11 mouse cellular contexts compared by ENCODE assay signal in the genomic region with DNA sequence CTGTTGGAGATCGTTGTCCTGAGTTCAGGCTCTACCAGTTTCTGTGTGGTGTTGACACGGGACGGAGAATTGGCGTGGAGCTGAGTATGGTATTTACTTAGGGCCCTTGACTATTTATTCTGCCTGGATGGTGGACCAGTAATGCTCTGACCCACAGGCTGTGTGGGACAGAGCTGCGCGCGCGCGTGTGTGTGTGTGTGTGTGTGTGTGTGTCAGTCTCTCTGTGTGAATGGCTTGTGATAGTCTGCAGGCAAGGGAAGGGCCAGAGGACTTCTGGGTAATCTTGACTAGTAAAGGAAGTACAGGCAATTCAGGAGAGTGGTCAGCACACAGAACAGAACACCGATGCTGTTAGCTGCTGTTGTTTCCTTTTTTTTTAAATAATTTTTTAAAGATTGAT. TPM values are rescaled to one million over a fixed set of nuclear protein-coding genes. Genes with fewer than 3 reads are reported as not detected.
A peak's percentile ranks its signal among the peaks of the same experiment; 100 is the strongest.
DNase-seq lines count a peak whose midpoint lies in the region; ATAC-seq and TF ChIP-seq lines count a peak whose summit lies in the region.
"Had no signal": no experiment of that assay in that cellular context is flagged by ENCODE, and none has a peak within 500 bp of the region (broad histone marks: within the 10 kb centered on the region; RNA-seq: fewer than 3 reads in every experiment).

No protein-coding gene starts in this region.

- no peak for TF ChIP-seq EP300 in heart, postnatal 0 days (IDR thresholded peaks at IDR 0.05; ENCODE audit: low read depth)

- no peaks in the 10 kb centered on the region for H3K9me3 ChIP-seq in heart, postnatal 0 days (replicated peaks; ENCODE audit: control insufficient read depth, low read length)
- 0 out of 2 replicates have a peak, but pooled peaks cover 3% of the 10 kb centered on the region for H3K9me3 ChIP-seq in midbrain, embryonic 12.5 days
- no peaks in the 10 kb centered on the region for H3K9me3 ChIP-seq in midbrain, embryonic 15.5 days
- no peaks in the 10 kb centered on the region for H3K9me3 ChIP-seq in intestine, postnatal 0 days (ENCODE audit: control insufficient read depth)
- no peaks in the 10 kb centered on the region for H3K9me3 ChIP-seq in stomach, embryonic 16.5 days (replicated peaks; ENCODE audit: control insufficient read depth, low read length)
- H3K9me3 ChIP-seq: neural tube, embryonic 13.5 days had no signal

- H3K4me2 ChIP-seq in heart, postnatal 0 days (ENCODE audit: low read depth, low read length): no peak overlapping the region
- H3K4me2 ChIP-seq in midbrain, embryonic 12.5 days (replicated peaks): no peak overlapping the region
- no peak overlapping the region for H3K4me2 ChIP-seq in midbrain, embryonic 15.5 days
- peak overlapping the region; percentile 35; the same call in 1 of the 2 replicates for H3K4me2 ChIP-seq in intestine, postnatal 0 days (replicated peaks; ENCODE audit: low read depth)
- H3K4me2 ChIP-seq in stomach, embryonic 16.5 days (ENCODE audit: low read depth, low read length): peak overlapping the region; percentile 39
- H3K4me2 ChIP-seq: neural tube, embryonic 13.5 days had no signal

- no peak overlapping the region for H3K4me3 ChIP-seq in heart, postnatal 0 days (ENCODE audit: low read depth, low read length)
- H3K4me3 ChIP-seq in midbrain, embryonic 12.5 days: no peak overlapping the region
- H3K4me3 ChIP-seq in midbrain, embryonic 15.5 days: no peak overlapping the region
- no peak overlapping the region for H3K4me3 ChIP-seq in intestine, postnatal 0 days (ENCODE audit: low read depth, low read length)
- no peak overlapping the region for H3K4me3 ChIP-seq in stomach, embryonic 16.5 days (replicated peaks; ENCODE audit: low read length)
- H3K4me3 ChIP-seq: neural tube, embryonic 13.5 days had no signal

- intact Hi-C loops in heart, postnatal 14 days (cut with DNase I): no loop called here

- 85% methylated on average over 10 of the region's 10 CpGs for WGBS in heart, postnatal 0 days
- 90% methylated on average over 10 of the region's 10 CpGs for WGBS in midbrain, embryonic 12.5 days
- WGBS in midbrain, embryonic 15.5 days: 89% methylated on average over 10 of the region's 10 CpGs
- whole genome bisulfite sequencing in intestine, postnatal 0 days: 60% methylated on average over 10 of the region's 10 CpGs
- WGBS in stomach, embryonic 16.5 days: 59% methylated on average over 10 of the region's 10 CpGs

- no peak for TF ChIP-seq CTCF in heart, postnatal 0 days (IDR thresholded peaks at IDR 0.05; ENCODE audit: low read depth)
- TF ChIP-seq CTCF in intestine, postnatal 0 days (IDR thresholded peaks at IDR 0.05; ENCODE audit: low read depth): no peak

- no peak for DNase-seq in heart, postnatal 0 days (ENCODE audit: low spot score)
- DNase-seq in heart, postnatal 14 days: no peak
- no peak for DNase-seq in adrenal gland, postnatal 36 days
- DNase-seq: layer of hippocampus, adult 9-11 months; thymus, adult 18-20 months had no signal

- peaks cover 16% of the 10 kb centered on the region for H3K4me1 ChIP-seq in heart, postnatal 0 days (ENCODE audit: control insufficient read depth, insufficient read depth)
- peaks cover 52% of the 10 kb centered on the region for H3K4me1 ChIP-seq in midbrain, embryonic 12.5 days
- H3K4me1 ChIP-seq in midbrain, embryonic 15.5 days: peaks cover 51% of the 10 kb centered on the region
- peaks cover 16% of the 10 kb centered on the region for H3K4me1 ChIP-seq in intestine, postnatal 0 days (replicated peaks; ENCODE audit: control insufficient read depth, insufficient read depth, low read length)
- H3K4me1 ChIP-seq in stomach, embryonic 16.5 days (ENCODE audit: control insufficient read depth, insufficient read depth, low read length): peaks cover 56% of the 10 kb centered on the region

- H3K9ac ChIP-seq in heart, postnatal 0 days (replicated peaks; ENCODE audit: low read depth, low read length): no peak overlapping the region
- H3K9ac ChIP-seq in midbrain, embryonic 12.5 days (replicated peaks): no peak overlapping the region
- H3K9ac ChIP-seq in midbrain, embryonic 15.5 days: no peak overlapping the region
- no peak overlapping the region for H3K9ac ChIP-seq in intestine, postnatal 0 days (ENCODE audit: low read depth, low read length)
- H3K9ac ChIP-seq in stomach, embryonic 16.5 days (ENCODE audit: low read length): peak overlapping the region; percentile 53
- H3K9ac ChIP-seq: neural tube, embryonic 13.5 days had no signal

- peak overlapping the region; percentile 54 for H3K27ac ChIP-seq in heart, postnatal 0 days (ENCODE audit: low read depth)
- H3K27ac ChIP-seq in midbrain, embryonic 12.5 days (replicated peaks): 0 out of 2 replicates have a peak overlapping the region, but pooled peaks have one; percentile 30
- H3K27ac ChIP-seq in midbrain, embryonic 15.5 days: no peak overlapping the region
- H3K27ac ChIP-seq in intestine, postnatal 0 days (ENCODE audit: low read depth, low read length): peak overlapping the region; percentile 70
- peak overlapping the region; percentile 80 for H3K27ac ChIP-seq in stomach, embryonic 16.5 days (ENCODE audit: low read length)
- H3K27ac ChIP-seq: neural tube, embryonic 13.5 days had no signal

- no peaks in the 10 kb centered on the region for H3K36me3 ChIP-seq in heart, postnatal 0 days (replicated peaks; ENCODE audit: control insufficient read depth, insufficient read depth, low read length)
- H3K36me3 ChIP-seq in midbrain, embryonic 12.5 days: peaks cover 18% of the 10 kb centered on the region
- H3K36me3 ChIP-seq in midbrain, embryonic 15.5 days (replicated peaks): no peaks in the 10 kb centered on the region; the same call in 1 of the 2 replicates
- H3K36me3 ChIP-seq in intestine, postnatal 0 days (ENCODE audit: control insufficient read depth, insufficient read depth): peaks cover 21% of the 10 kb centered on the region
- 0 out of 2 replicates have a peak, but pooled peaks cover 4% of the 10 kb centered on the region for H3K36me3 ChIP-seq in stomach, embryonic 16.5 days (ENCODE audit: control insufficient read depth, insufficient read depth, low read length)

- H3K27me3 ChIP-seq in heart, postnatal 0 days (ENCODE audit: control insufficient read depth, insufficient read depth, low read length): no peaks in the 10 kb centered on the region
- H3K27me3 ChIP-seq in midbrain, embryonic 12.5 days: no peaks in the 10 kb centered on the region
- H3K27me3 ChIP-seq in midbrain, embryonic 15.5 days (replicated peaks): no peaks in the 10 kb centered on the region
- no peaks in the 10 kb centered on the region for H3K27me3 ChIP-seq in intestine, postnatal 0 days (replicated peaks; ENCODE audit: control insufficient read depth, insufficient read depth, low read length)
- no peaks in the 10 kb centered on the region for H3K27me3 ChIP-seq in stomach, embryonic 16.5 days (ENCODE audit: control insufficient read depth, insufficient read depth, low read length)
- H3K27me3 ChIP-seq: neural tube, embryonic 13.5 days had no signal

- no peak for ATAC-seq in heart, postnatal 0 days (ENCODE audit: insufficient read depth, low read depth)
- ATAC-seq in midbrain, embryonic 12.5 days (ENCODE audit: low FRiP score, low read depth): no peak
- ATAC-seq in midbrain, embryonic 15.5 days (replicated peaks): no peak
- no peak for ATAC-seq in intestine, postnatal 0 days
- peak; percentile 23; the same call in 1 of the 2 replicates for ATAC-seq in stomach, embryonic 16.5 days (ENCODE audit: insufficient read depth, low FRiP score)
- ATAC-seq: forebrain, embryonic 16.5 days had no signal

RNA-seq across cellular contexts. Expression of gene Cmip, which starts 24.8 kb away (rescaled TPM):
- 11.1 and 19.6 TPM in 2 replicates for total RNA-seq in heart, postnatal 0 days (2014; rRNA removed; ENCODE audit: low replicate concordance)
- polyA plus RNA-seq in heart, postnatal 0 days (2015; fragmentation: Nextera tagmentation; extraction: Ambion mirVana): 4.9 and 5.7 TPM in 2 replicates
- 10 to 100 TPM; 29.5 to 30.9 TPM for total RNA-seq in heart, postnatal 14 days (2021)
- polyA plus RNA-seq in midbrain, embryonic 12.5 days (2016; fragmentation: Nextera tagmentation; extraction: Ambion mirVana): 30.0 and 33.0 TPM in 2 replicates
- 188 and 197 TPM in 2 replicates for polyA plus RNA-seq in midbrain, embryonic 15.5 days (2015; fragmentation: Nextera tagmentation; extraction: Ambion mirVana)
- 47.1 and 48.9 TPM in 2 replicates for polyA plus RNA-seq in intestine, postnatal 0 days (2015; fragmentation: Nextera tagmentation; extraction: Ambion mirVana)
- 13.7 and 14.2 TPM in 2 replicates for polyA plus RNA-seq in stomach, embryonic 16.5 days (2015; fragmentation: Nextera tagmentation; extraction: Ambion mirVana)
- total RNA-seq in adrenal gland, postnatal 36 days (2021): 100 to 1,000 TPM; 122 to 129 TPM

Comparison
In these comparisons a context has a peak if more than half of its experiments do, and no peak if none do; other contexts are left out.
1. H3K4me2 ChIP-seq: peak in intestine, postnatal 0 days (single experiment) and stomach, embryonic 16.5 days (single experiment); none in heart, postnatal 0 days (single experiment), midbrain, embryonic 12.5 days (single experiment) and midbrain, embryonic 15.5 days (single experiment).